Mouse (Mus musculus): ENCODE measurements around the gene Gnat2. TPM values are rescaled to one million over a fixed set of nuclear protein-coding genes. Genes with fewer than 3 reads are reported as not detected.
A peak's percentile ranks its signal among the peaks of the same experiment; 100 is the strongest.

Gene Gnat2
- polyA plus RNA-seq, 1 experiment, result 2.1 TPM

DNA sequence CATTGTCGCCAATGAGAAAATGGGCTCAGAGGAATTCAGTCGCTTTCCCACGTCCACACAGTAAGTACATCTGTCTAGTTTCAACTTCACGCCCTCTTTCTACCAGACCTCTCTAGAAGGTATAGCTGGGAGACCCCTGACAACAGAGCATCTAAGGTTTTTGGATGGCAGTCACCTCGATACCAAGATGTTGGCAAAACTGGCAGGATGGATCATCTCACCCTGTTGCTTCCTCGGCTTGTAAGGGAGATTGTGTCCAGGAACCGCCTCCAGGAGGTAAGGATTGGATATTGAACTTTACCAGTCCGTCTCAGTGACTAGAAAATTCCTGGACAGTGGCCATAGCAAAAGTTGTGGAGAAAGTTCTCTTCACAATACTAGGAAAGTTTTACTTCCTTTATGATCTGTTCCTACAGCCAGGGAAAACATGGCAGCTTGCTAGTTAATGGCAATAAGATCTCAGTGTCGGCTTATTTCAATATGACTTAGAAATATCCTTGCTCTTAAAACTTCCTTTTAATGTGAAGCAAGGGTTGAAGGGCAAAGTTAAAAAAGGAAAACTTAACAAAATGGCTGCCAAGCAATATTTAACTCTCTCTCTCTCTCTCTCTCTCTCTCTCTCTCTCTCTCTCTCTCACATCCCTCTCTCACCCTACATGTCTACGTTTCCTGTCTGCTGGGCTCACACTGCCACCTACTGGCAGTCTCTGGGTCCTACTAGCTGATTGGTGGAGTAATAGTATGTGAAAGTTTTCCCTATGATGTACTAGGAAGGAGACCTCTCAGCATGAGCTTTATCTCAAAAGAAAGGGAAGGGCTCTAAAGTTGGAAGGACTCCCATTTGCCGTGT lies 55.0 kb downstream of the Gnat2 start:
- peak; percentile 91 for DNase-seq (ENCODE audit: low read depth, low spot score)
- WGBS, result 40% methylated on average over 11 of the region's 11 CpGs

Other genes starting within 250 kb of the Gnat2 start
- gene Eps8l3, start 215.6 kb upstream of the Gnat2 start, polyA plus RNA-seq (2012; rRNA removed), result 161 and 294 TPM in 2 replicates
- gene Gstm5, start 197.0 kb upstream of the Gnat2 start, polyA plus RNA-seq (2012; rRNA removed), result 25.5 and 27.8 TPM in 2 replicates
- gene Gstm7, start 161.0 kb upstream of the Gnat2 start, polyA plus RNA-seq (2012; rRNA removed), result 4.9 and 8.4 TPM in 2 replicates
- gene Gstm6, start 149.0 kb upstream of the Gnat2 start, polyA plus RNA-seq (2012; rRNA removed), result 2.4 and 8.6 TPM in 2 replicates
- 11.5 and 90.4 TPM in 2 replicates for gene Gstm3, start 123.5 kb upstream of the Gnat2 start, polyA plus RNA-seq (2012; rRNA removed)
- 40.2 and 44.1 TPM in 2 replicates for gene Gstm2, start 106.3 kb upstream of the Gnat2 start, polyA plus RNA-seq (2012; rRNA removed)
- gene Gstm1, start 74.8 kb upstream of the Gnat2 start, polyA plus RNA-seq (2012; rRNA removed), result 109 and 157 TPM in 2 replicates
- gene Gstm4, start 47.9 kb upstream of the Gnat2 start, polyA plus RNA-seq (2012; rRNA removed), result 9.9 and 10.0 TPM in 2 replicates
- gene Ampd2, start 6.1 kb upstream of the Gnat2 start, polyA plus RNA-seq (2012; rRNA removed), result 82.4 and 101 TPM in 2 replicates
- 35.7 and 47.2 TPM in 2 replicates for gene Gnai3, start 53.4 kb downstream of the Gnat2 start, polyA plus RNA-seq (2012; rRNA removed)
- 0.04 TPM in 2 replicates for gene Gpr61, start 62.1 kb downstream of the Gnat2 start, polyA plus RNA-seq (2012; rRNA removed)
- gene Amigo1, start 93.5 kb downstream of the Gnat2 start, polyA plus RNA-seq (2012; rRNA removed), result 7.3 and 11.9 TPM in 2 replicates
- gene Cyb561d1, start 108.4 kb downstream of the Gnat2 start, polyA plus RNA-seq (2012; rRNA removed), result 9.9 and 10.8 TPM in 2 replicates
- gene Atxn7l2, start 118.1 kb downstream of the Gnat2 start, polyA plus RNA-seq (2012; rRNA removed), result 6.2 and 7.2 TPM in 2 replicates
- gene Sypl2, start 133.9 kb downstream of the Gnat2 start, polyA plus RNA-seq (2012; rRNA removed), result 1.7 and 2.3 TPM in 2 replicates
- gene Psma5, start 164.1 kb downstream of the Gnat2 start, polyA plus RNA-seq (2012; rRNA removed), result 86.3 and 92.7 TPM in 2 replicates
- 52.4 and 52.6 TPM in 2 replicates for gene Sort1, start 191.3 kb downstream of the Gnat2 start, polyA plus RNA-seq (2012; rRNA removed)